Mouse (Mus musculus): ENCODE results near the gene Agtpbp1. TPM values are rescaled to one million over a fixed set of nuclear protein-coding genes. Genes with fewer than 3 reads are reported as not detected.

Agtpbp1 gene
- polyA plus RNA-seq, 1 experiment from 2014 or later = 12.8 TPM

Other genes with a start within 250 kb of the Agtpbp1 start
- gene Naa35, start within 50 bp of the Agtpbp1 start, polyA plus RNA-seq (2015; fragmentation: Nextera tagmentation; extraction: Ambion mirVana) = 105 and 109 TPM in 2 replicates
- 39.6 and 40.1 TPM in 2 replicates for gene Golm1, start 90.6 kb upstream of the Agtpbp1 start, polyA plus RNA-seq (2015; fragmentation: Nextera tagmentation; extraction: Ambion mirVana)
- not detected in 2 replicates for gene 4921517D22Rik, start 108.9 kb upstream of the Agtpbp1 start, polyA plus RNA-seq (2015; fragmentation: Nextera tagmentation; extraction: Ambion mirVana)
- not detected in 2 replicates for gene Spata31d1a, start 125.1 kb upstream of the Agtpbp1 start, polyA plus RNA-seq (2015; fragmentation: Nextera tagmentation; extraction: Ambion mirVana)
- not detected in 2 replicates for gene Spata31d1b, start 127.1 kb upstream of the Agtpbp1 start, polyA plus RNA-seq (2015; fragmentation: Nextera tagmentation; extraction: Ambion mirVana)
- not detected in 2 replicates for gene Spata31d1d, start 146.5 kb upstream of the Agtpbp1 start, polyA plus RNA-seq (2015; fragmentation: Nextera tagmentation; extraction: Ambion mirVana)
- not detected in 2 replicates for gene 1700014D04Rik, start 161.5 kb upstream of the Agtpbp1 start, polyA plus RNA-seq (2015; fragmentation: Nextera tagmentation; extraction: Ambion mirVana)
- 142 and 150 TPM in 2 replicates for gene Isca1, start 184.6 kb upstream of the Agtpbp1 start, polyA plus RNA-seq (2015; fragmentation: Nextera tagmentation; extraction: Ambion mirVana)
- not detected in 2 replicates for gene Gm49354, start 197.0 kb upstream of the Agtpbp1 start, polyA plus RNA-seq (2015; fragmentation: Nextera tagmentation; extraction: Ambion mirVana)
- gene Tut7, start 237.9 kb upstream of the Agtpbp1 start, polyA plus RNA-seq (2015; fragmentation: Nextera tagmentation; extraction: Ambion mirVana) = 43.0 and 47.2 TPM in 2 replicates

All from kidney, embryonic 16.5 days (tissue).